Mouse (Mus musculus) embryonic facial prominence, embryonic 13.5 days (tissue): Measurements from ENCODE around the gene Kcnk16. TPM values are rescaled to one million over a fixed set of nuclear protein-coding genes. Genes with fewer than 3 reads are reported as not detected.

Source experiments
- ATAC-seq: fragments of 200-750 bp; cut with Nextera tagmentation; 2 replicates; pipeline ENCODE4 v1.8.0; 2017; ENCODE audit warnings: low read depth; ENCODE audit not compliant: insufficient number of reproducible peaks, insufficient read depth, low FRiP score, low TSS enrichment
- H3K27ac ChIP-seq: fragments of 300-500 bp; sonication (generic); 2 replicates; pipeline ENCODE4 v1.5.1; 2015; ENCODE audit warnings: moderate library complexity, mild to moderate bottlenecking, inconsistent platforms
- H3K27me3 ChIP-seq: fragments of 300-500 bp; sonication (generic); 2 replicates; pipeline ENCODE4 v1.6.1; 2015; ENCODE audit warnings: mild to moderate bottlenecking, inconsistent platforms
- H3K36me3 ChIP-seq: fragments of 300-500 bp; sonication (generic); 2 replicates; pipeline ENCODE4 v1.6.1; 2015; ENCODE audit warnings: mild to moderate bottlenecking, inconsistent platforms
- H3K4me1 ChIP-seq: fragments of 300-500 bp; sonication (generic); 2 replicates; pipeline ENCODE4 v1.6.1; 2015; ENCODE audit warnings: inconsistent platforms
- H3K4me2 ChIP-seq: fragments of 300-500 bp; sonication (generic); 2 replicates; pipeline ENCODE4 v1.6.1; 2015; ENCODE audit warnings: moderate library complexity, mild to moderate bottlenecking, inconsistent platforms
- H3K4me3 ChIP-seq: fragments of 300-500 bp; sonication (generic); 2 replicates; pipeline ENCODE4 v1.5.1; 2015; ENCODE audit warnings: mild to moderate bottlenecking, inconsistent platforms
- H3K9ac ChIP-seq: fragments of 300-500 bp; sonication (generic); 2 replicates; pipeline ENCODE4 v1.6.1; 2015; ENCODE audit warnings: mild to moderate bottlenecking, inconsistent platforms
- H3K9me3 ChIP-seq: fragments of 300-500 bp; sonication (generic); 2 replicates; pipeline ENCODE4 v1.6.1; 2016; ENCODE audit warnings: inconsistent platforms
- WGBS: fragments of 180-500 bp; shearing (Covaris S2); methylation state at CpG from one replicate; pipeline ENCODE4 v1.1.7; 2015; ENCODE audit warnings: mixed read lengths; 5-methylcytosine and 5-hydroxymethylcytosine counted together
- polyA plus RNA-seq: library from polyadenylated mRNA; unstranded; fragments of >200 nt; fragmentation: Nextera tagmentation; extraction: Ambion mirVana; gene quantifications from 2 replicates; pipeline ENCODE4 v1.2.1, GENCODE M21; 2015

Gene Kcnk16
- polyA plus RNA-seq, 1 experiment from 2014 or later = not detected

GRCm38 (mm10) chr14:20250237-20251171, 18.5 kb downstream of the Kcnk16 start:
- Histone ChIP-seq H3K9me3 (no peaks in the 10 kb centered on the region), H3K9ac (no peak overlapping the region), H3K4me3 (no peak overlapping the region), H3K36me3 (no peaks in the 10 kb centered on the region), H3K27me3 (no peaks in the 10 kb centered on the region), H3K27ac (no peak overlapping the region), H3K4me1 (no peaks in the 10 kb centered on the region), H3K4me2 (no peak overlapping the region)
- ATAC-seq = no peak
- WGBS = 78% methylated on average over 14 of the region's 14 CpGs

- ATAC-seq = no peak
- no peaks in the 10 kb centered on the region for H3K9me3 ChIP-seq
- no peak overlapping the region for H3K4me2 ChIP-seq
- H3K4me1 ChIP-seq = no peaks in the 10 kb centered on the region
- WGBS = 88% methylated on average over 3 of the region's 3 CpGs
- H3K36me3 ChIP-seq = no peaks in the 10 kb centered on the region
- H3K4me3 ChIP-seq = no peak overlapping the region
- no peak overlapping the region for H3K27ac ChIP-seq
- no peaks in the 10 kb centered on the region for H3K27me3 ChIP-seq
- H3K9ac ChIP-seq = no peak overlapping the region
Observed at GRCm38 (mm10) chr14:20248001-20248400, 21.0 kb downstream of the Kcnk16 start.

GRCm38 (mm10) chr14:20246811-20247266, 22.2 kb downstream of the Kcnk16 start:
- no peaks in the 10 kb centered on the region for H3K27me3 ChIP-seq
- 48% methylated on average over 11 of the region's 11 CpGs for WGBS
- H3K4me3 ChIP-seq = no peak overlapping the region
- H3K9ac ChIP-seq = no peak overlapping the region
- H3K4me2 ChIP-seq = no peak overlapping the region
- H3K4me1 ChIP-seq = no peaks in the 10 kb centered on the region
- H3K36me3 ChIP-seq = no peaks in the 10 kb centered on the region
- H3K27ac ChIP-seq = no peak overlapping the region
- H3K9me3 ChIP-seq = no peaks in the 10 kb centered on the region
- ATAC-seq = no peak

- no peak overlapping the region for H3K27ac ChIP-seq
- peaks cover 3% of the 10 kb centered on the region; the same call in 1 of the 2 replicates for H3K9me3 ChIP-seq
- H3K9ac ChIP-seq = no peak overlapping the region
- 88% methylated on average over 5 of the region's 5 CpGs for WGBS
- H3K4me1 ChIP-seq = no peaks in the 10 kb centered on the region
- H3K27me3 ChIP-seq = no peaks in the 10 kb centered on the region
- no peak overlapping the region for H3K4me2 ChIP-seq
- no peak overlapping the region for H3K4me3 ChIP-seq
- no peak for ATAC-seq
- no peaks in the 10 kb centered on the region for H3K36me3 ChIP-seq
Observed at GRCm38 (mm10) chr14:20245861-20246260, 23.1 kb downstream of the Kcnk16 start.

GRCm38 (mm10) chr14:20245318-20245717, 23.7 kb downstream of the Kcnk16 start:
- Histone ChIP-seq H3K36me3 (no peaks in the 10 kb centered on the region), H3K4me1 (no peaks in the 10 kb centered on the region), H3K4me2 (no peak overlapping the region), H3K9me3 (peaks cover 4% of the 10 kb centered on the region; the same call in 1 of the 2 replicates), H3K9ac (no peak overlapping the region), H3K27me3 (no peaks in the 10 kb centered on the region), H3K4me3 (no peak overlapping the region), H3K27ac (no peak overlapping the region)
- 53% methylated on average over 2 of the region's 2 CpGs for WGBS
- ATAC-seq = no peak

- no peaks in the 10 kb centered on the region for H3K4me1 ChIP-seq
- WGBS = 74% methylated on average over 3 of the region's 3 CpGs
Observed at GRCm38 (mm10) chr14:20243158-20243557, 25.8 kb downstream of the Kcnk16 start.

GRCm38 (mm10) chr14:20242454-20242853, 26.5 kb downstream of the Kcnk16 start:
- Histone ChIP-seq H3K9me3 (peaks cover 4% of the 10 kb centered on the region; the same call in 1 of the 2 replicates), H3K36me3 (no peaks in the 10 kb centered on the region), H3K4me2 (no peak overlapping the region), H3K4me1 (no peaks in the 10 kb centered on the region), H3K27me3 (no peaks in the 10 kb centered on the region), H3K9ac (no peak overlapping the region), H3K27ac (no peak overlapping the region), H3K4me3 (no peak overlapping the region)
- 70% methylated on average over 8 of the region's 8 CpGs for WGBS
- ATAC-seq = no peak

More at GRCm38 (mm10) chr14:20243158-20243557, 25.8 kb downstream of the Kcnk16 start:
- no peaks in the 10 kb centered on the region for H3K27me3 ChIP-seq
- H3K4me2 ChIP-seq = no peak overlapping the region
- H3K9ac ChIP-seq = no peak overlapping the region
- no peak overlapping the region for H3K4me3 ChIP-seq
- peaks cover 4% of the 10 kb centered on the region; the same call in 1 of the 2 replicates for H3K9me3 ChIP-seq
- H3K36me3 ChIP-seq = no peaks in the 10 kb centered on the region
- no peak for ATAC-seq
- no peak overlapping the region for H3K27ac ChIP-seq

- no peak for ATAC-seq
- H3K9me3 ChIP-seq = 0 out of 2 replicates have a peak, but pooled peaks cover 3% of the 10 kb centered on the region
- H3K4me1 ChIP-seq = no peaks in the 10 kb centered on the region
- 92% methylated on average over 2 of the region's 2 CpGs for WGBS
- H3K9ac ChIP-seq = no peak overlapping the region
- H3K27ac ChIP-seq = no peak overlapping the region
- H3K4me3 ChIP-seq = no peak overlapping the region
- no peak overlapping the region for H3K4me2 ChIP-seq
- H3K36me3 ChIP-seq = no peaks in the 10 kb centered on the region
- no peaks in the 10 kb centered on the region for H3K27me3 ChIP-seq
Observed at GRCm38 (mm10) chr14:20234403-20234802, 34.6 kb downstream of the Kcnk16 start.

- Histone ChIP-seq H3K9me3 (0 out of 2 replicates have a peak, but pooled peaks cover 3% of the 10 kb centered on the region), H3K36me3 (no peaks in the 10 kb centered on the region), H3K9ac (no peak overlapping the region), H3K27ac (no peak overlapping the region), H3K4me3 (no peak overlapping the region), H3K4me1 (no peaks in the 10 kb centered on the region), H3K4me2 (no peak overlapping the region), H3K27me3 (no peaks in the 10 kb centered on the region)
- WGBS = 56% methylated on average over 11 of the region's 11 CpGs
- no peak for ATAC-seq
Observed at GRCm38 (mm10) chr14:20233016-20233980, 35.7 kb downstream of the Kcnk16 start.

- Histone ChIP-seq H3K9me3 (0 out of 2 replicates have a peak, but pooled peaks cover 3% of the 10 kb centered on the region), H3K27ac (no peak overlapping the region), H3K4me2 (no peak overlapping the region), H3K4me1 (no peaks in the 10 kb centered on the region), H3K9ac (no peak overlapping the region), H3K27me3 (no peaks in the 10 kb centered on the region), H3K36me3 (no peaks in the 10 kb centered on the region), H3K4me3 (no peak overlapping the region)
- no peak for ATAC-seq
- 83% methylated on average over 7 of the region's 7 CpGs for WGBS
Observed at GRCm38 (mm10) chr14:20230063-20230491, 38.9 kb downstream of the Kcnk16 start.

- Histone ChIP-seq H3K4me3 (no peak overlapping the region), H3K27me3 (no peaks in the 10 kb centered on the region), H3K27ac (no peak overlapping the region), H3K4me1 (no peaks in the 10 kb centered on the region), H3K9me3 (0 out of 2 replicates have a peak, but pooled peaks cover 3% of the 10 kb centered on the region), H3K4me2 (no peak overlapping the region), H3K9ac (no peak overlapping the region), H3K36me3 (no peaks in the 10 kb centered on the region)
- ATAC-seq = no peak
- 78% methylated on average over 6 of the region's 6 CpGs for WGBS
Observed at GRCm38 (mm10) chr14:20229437-20229836, 39.6 kb downstream of the Kcnk16 start.
